Comparison of ENCODE assay signal across 10 mouse cellular contexts in the genomic region with DNA sequence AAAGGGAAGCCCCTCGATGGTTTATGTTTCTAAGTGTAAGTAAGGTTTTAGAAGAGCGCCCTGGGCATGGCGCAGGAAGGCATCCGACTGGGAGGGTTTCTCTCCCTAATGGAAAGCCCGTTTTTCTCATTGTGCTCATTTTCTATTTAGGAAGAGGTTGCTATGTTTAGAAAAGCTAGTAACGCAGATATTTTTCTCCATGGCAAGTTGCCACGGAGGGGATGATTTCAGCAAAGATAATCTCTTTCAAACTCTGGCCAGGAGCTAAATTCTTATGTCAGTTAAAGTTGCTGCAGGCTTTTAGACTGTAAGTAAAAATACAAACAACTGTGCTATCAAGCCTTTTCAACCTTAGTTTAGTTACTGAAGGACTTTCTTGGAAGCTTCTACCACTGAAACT.
A peak's percentile ranks its signal among the peaks of the same experiment; 100 is the strongest.
DNase-seq lines count a peak whose midpoint lies in the region; ATAC-seq lines count a peak whose summit lies in the region.
"Had no signal": no experiment of that assay in that cellular context is flagged by ENCODE, and none has a peak within 500 bp of the region (broad histone marks: within the 10 kb centered on the region; RNA-seq: fewer than 3 reads in every experiment).

No protein-coding gene starts in this region.

- peaks cover 43% of the 10 kb centered on the region for H3K4me1 ChIP-seq in midbrain, embryonic 10.5 days
- H3K4me1 ChIP-seq in midbrain, embryonic 16.5 days (ENCODE audit: control insufficient read depth, insufficient read depth, low read length) = peaks cover 11% of the 10 kb centered on the region
- peaks cover 51% of the 10 kb centered on the region for H3K4me1 ChIP-seq in kidney, embryonic 15.5 days
- H3K4me1 ChIP-seq in stomach, embryonic 14.5 days (ENCODE audit: control insufficient read depth, insufficient read depth, low read length) = peaks cover 57% of the 10 kb centered on the region

- no peak for ATAC-seq in midbrain, embryonic 16.5 days
- no peak for ATAC-seq in kidney, embryonic 15.5 days (replicated peaks; ENCODE audit: low FRiP score)
- ATAC-seq in stomach, embryonic 14.5 days (ENCODE audit: insufficient number of reproducible peaks, insufficient read depth, low FRiP score, low read depth) = no peak

- H3K9ac ChIP-seq in midbrain, embryonic 16.5 days (ENCODE audit: low read depth, low read length) = no peak overlapping the region
- no peak overlapping the region for H3K9ac ChIP-seq in kidney, embryonic 15.5 days
- H3K9ac ChIP-seq in stomach, embryonic 14.5 days (replicated peaks; ENCODE audit: low read depth, low read length) = no peak overlapping the region

- H3K4me2 ChIP-seq in midbrain, embryonic 16.5 days (ENCODE audit: low read length) = no peak overlapping the region
- H3K4me2 ChIP-seq in kidney, embryonic 15.5 days = peak overlapping the region; percentile 32; the same call in 1 of the 2 replicates
- no peak overlapping the region for H3K4me2 ChIP-seq in stomach, embryonic 14.5 days (replicated peaks; ENCODE audit: low read depth, low read length)

- 69% methylated on average over 7 of the region's 7 CpGs for WGBS in midbrain, embryonic 10.5 days
- 46% methylated on average over 7 of the region's 7 CpGs for whole genome bisulfite sequencing in midbrain, embryonic 16.5 days
- WGBS in kidney, embryonic 15.5 days = 60% methylated on average over 7 of the region's 7 CpGs
- WGBS in stomach, embryonic 14.5 days = 26% methylated on average over 7 of the region's 7 CpGs

- no peak overlapping the region for H3K4me3 ChIP-seq in midbrain, embryonic 10.5 days
- H3K4me3 ChIP-seq in midbrain, embryonic 16.5 days (ENCODE audit: low read depth, low read length) = no peak overlapping the region
- H3K4me3 ChIP-seq in kidney, embryonic 15.5 days (replicated peaks) = no peak overlapping the region
- H3K4me3 ChIP-seq in stomach, embryonic 14.5 days (ENCODE audit: low read depth, low read length) = no peak overlapping the region
- H3K4me3 ChIP-seq: erythroblast, embryonic 14.5 days had no signal

- H3K9me3 ChIP-seq in midbrain, embryonic 10.5 days (replicated peaks) = no peaks in the 10 kb centered on the region
- no peaks in the 10 kb centered on the region for H3K9me3 ChIP-seq in midbrain, embryonic 16.5 days (replicated peaks; ENCODE audit: control insufficient read depth, low read length, poor library complexity, severe bottlenecking)
- no peaks in the 10 kb centered on the region for H3K9me3 ChIP-seq in kidney, embryonic 15.5 days (replicated peaks)
- H3K9me3 ChIP-seq in stomach, embryonic 14.5 days (ENCODE audit: control insufficient read depth, low read depth, low read length) = no peaks in the 10 kb centered on the region

- H3K27ac ChIP-seq in midbrain, embryonic 10.5 days (replicated peaks) = peak overlapping the region; percentile 64; the same call in 1 of the 2 replicates
- H3K27ac ChIP-seq in midbrain, embryonic 16.5 days (ENCODE audit: low read length) = no peak overlapping the region; the same call in 1 of the 2 replicates
- H3K27ac ChIP-seq in kidney, embryonic 15.5 days = peak overlapping the region; percentile 86
- peak overlapping the region; percentile 90 for H3K27ac ChIP-seq in stomach, embryonic 14.5 days (ENCODE audit: low read length)

- peaks cover 38% of the 10 kb centered on the region for H3K36me3 ChIP-seq in midbrain, embryonic 10.5 days
- no peaks in the 10 kb centered on the region for H3K36me3 ChIP-seq in midbrain, embryonic 16.5 days (ENCODE audit: control insufficient read depth, insufficient read depth, low read length)
- H3K36me3 ChIP-seq in kidney, embryonic 15.5 days = peaks cover 8% of the 10 kb centered on the region
- H3K36me3 ChIP-seq in stomach, embryonic 14.5 days (ENCODE audit: control insufficient read depth, insufficient read depth, low read length) = peaks cover 15% of the 10 kb centered on the region; the same call in 1 of the 2 replicates

- DNase-seq in adrenal gland, adult 8-10 months = peak; percentile 11
- DNase-seq in adrenal gland, postnatal 4 days (ENCODE audit: low spot score in 2 of 2) = no peak
- DNase-seq in midbrain, embryonic 10.5 days (ENCODE audit: low spot score) = no peak
- no peak for DNase-seq in thymus, postnatal 25 days
- no peak for DNase-seq in layer of hippocampus, adult 11-12 months (ENCODE audit: low spot score)
- DNase-seq: layer of hippocampus, postnatal 36 days had no signal

- H3K27me3 ChIP-seq in midbrain, embryonic 10.5 days (ENCODE audit: low read depth, poor library complexity, severe bottlenecking) = no peaks in the 10 kb centered on the region
- no peaks in the 10 kb centered on the region for H3K27me3 ChIP-seq in midbrain, embryonic 16.5 days (ENCODE audit: control insufficient read depth, insufficient read depth, low read depth, low read length)
- H3K27me3 ChIP-seq in kidney, embryonic 15.5 days = no peaks in the 10 kb centered on the region
- no peaks in the 10 kb centered on the region for H3K27me3 ChIP-seq in stomach, embryonic 14.5 days (ENCODE audit: control insufficient read depth, insufficient read depth, low read length)
